Mouse (Mus musculus): ENCODE data around the gene C5ar2.

DNA sequence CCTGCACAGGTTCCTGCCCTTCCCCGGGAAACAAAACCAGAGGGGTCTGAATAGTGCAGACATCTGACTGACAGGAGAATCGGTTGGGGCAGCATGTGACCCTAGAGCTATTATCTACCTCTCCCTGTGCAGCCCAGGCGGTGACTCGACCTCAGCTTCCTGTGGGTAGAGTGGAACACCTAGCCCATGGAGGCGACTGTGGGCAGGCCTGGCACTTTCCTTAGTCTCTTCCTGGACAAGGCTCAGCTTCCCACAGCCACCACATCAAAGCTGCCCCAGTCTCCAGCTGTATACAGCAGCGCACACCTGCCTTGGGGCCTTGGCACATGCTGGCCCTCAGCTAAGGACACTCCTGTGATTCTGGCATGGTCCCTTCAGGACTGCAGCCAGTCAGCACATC is 42.8 kb downstream of the C5ar2 start:
- TF ChIP-seq CTCF (IDR thresholded peaks at IDR 0.05; ENCODE audit: control insufficient read depth, insufficient read depth, insufficient replicate concordance, low read depth, low read length) (no peak), POLR2A (IDR thresholded peaks at IDR 0.05; ENCODE audit: control insufficient read depth, low read depth, low read length) (no peak)

Measured in testis, adult 2 months (tissue).